In the genomic region with DNA sequence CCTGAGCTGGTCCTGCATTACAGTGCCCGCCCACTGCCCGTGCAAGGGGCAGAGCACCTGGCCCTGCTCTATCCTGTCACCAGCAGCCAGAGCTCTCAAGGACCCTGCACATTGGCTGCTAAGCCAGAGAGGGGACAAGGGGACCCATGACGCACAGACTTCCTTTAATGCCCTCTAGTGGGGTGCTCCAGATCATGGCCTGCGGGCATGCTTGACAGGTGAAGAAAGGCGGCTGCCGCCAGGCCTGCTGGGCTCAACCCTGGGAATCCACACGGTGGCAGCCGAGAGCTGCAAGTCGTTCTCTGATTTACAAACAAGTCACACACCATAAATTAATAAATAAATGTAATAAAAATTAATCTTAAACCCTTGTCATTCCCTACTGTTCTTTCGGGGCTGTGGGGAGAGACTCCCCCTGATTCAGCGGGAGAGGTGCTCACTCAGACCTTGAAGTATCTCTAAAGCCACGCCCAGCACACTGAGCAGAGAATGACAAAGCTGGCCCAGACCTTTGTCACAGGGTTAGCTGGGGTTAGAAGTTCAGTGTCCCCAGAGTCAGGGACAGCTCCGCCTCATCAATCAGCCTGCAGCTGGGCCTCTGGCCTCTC, we compare ENCODE assay signal across 8 mouse cellular contexts. TPM values are rescaled to one million over a fixed set of nuclear protein-coding genes. Genes with fewer than 3 reads are reported as not detected.
DNase-seq lines count a peak whose midpoint lies in the region; ATAC-seq and TF ChIP-seq lines count a peak whose summit lies in the region.

No protein-coding gene starts in this region.

- TF ChIP-seq CTCF in hindbrain, postnatal 0 days (IDR thresholded peaks at IDR 0.05; ENCODE audit: low read depth): peak; percentile 84

- H3K4me3 ChIP-seq in heart, embryonic 11.5 days (ENCODE audit: low read depth, low read length): no peak overlapping the region
- no peak overlapping the region for H3K4me3 ChIP-seq in hindbrain, postnatal 0 days (ENCODE audit: low read length)
- H3K4me3 ChIP-seq in midbrain, embryonic 10.5 days: peak overlapping the region; percentile 20

- no peaks in the 10 kb centered on the region for H3K36me3 ChIP-seq in heart, embryonic 11.5 days (ENCODE audit: control insufficient read depth, insufficient read depth, low read length)
- H3K36me3 ChIP-seq in hindbrain, postnatal 0 days (ENCODE audit: insufficient read depth, low read length): no peaks in the 10 kb centered on the region
- H3K36me3 ChIP-seq in midbrain, embryonic 10.5 days: peaks cover 33% of the 10 kb centered on the region

- no peak overlapping the region for H3K27ac ChIP-seq in heart, embryonic 11.5 days (ENCODE audit: low read depth, low read length)
- H3K27ac ChIP-seq in hindbrain, postnatal 0 days: peak overlapping the region; percentile 62
- H3K27ac ChIP-seq in midbrain, embryonic 10.5 days (replicated peaks): peak overlapping the region; percentile 63

- H3K9ac ChIP-seq in heart, embryonic 11.5 days (ENCODE audit: low read depth, low read length): no peak overlapping the region
- H3K9ac ChIP-seq in hindbrain, postnatal 0 days (replicated peaks; ENCODE audit: low read length): no peak overlapping the region

- 21% methylated on average over 13 of the region's 13 CpGs for WGBS in heart, embryonic 11.5 days (ENCODE audit: insufficient replicate concordance)
- WGBS in hindbrain, postnatal 0 days: 14% methylated on average over 13 of the region's 13 CpGs
- 19% methylated on average over 13 of the region's 13 CpGs for WGBS in midbrain, embryonic 10.5 days

- intact Hi-C loops in left cerebral cortex, postnatal 4 days (cut with DNase I): no loop called here

- H3K27me3 ChIP-seq in heart, embryonic 11.5 days (ENCODE audit: control insufficient read depth, insufficient read depth, low read length): peaks cover 7% of the 10 kb centered on the region; the same call in 1 of the 2 replicates
- no peaks in the 10 kb centered on the region for H3K27me3 ChIP-seq in hindbrain, postnatal 0 days (ENCODE audit: insufficient read depth, low read length)
- peaks cover 13% of the 10 kb centered on the region; the same call in 1 of the 2 replicates for H3K27me3 ChIP-seq in midbrain, embryonic 10.5 days (ENCODE audit: low read depth, poor library complexity, severe bottlenecking)

- H3K9me3 ChIP-seq in heart, embryonic 11.5 days (replicated peaks; ENCODE audit: control insufficient read depth, low read length): no peaks in the 10 kb centered on the region
- no peaks in the 10 kb centered on the region for H3K9me3 ChIP-seq in hindbrain, postnatal 0 days (ENCODE audit: low read length)
- no peaks in the 10 kb centered on the region for H3K9me3 ChIP-seq in midbrain, embryonic 10.5 days (replicated peaks)

- ATAC-seq in heart, embryonic 11.5 days (replicated peaks; ENCODE audit: insufficient number of reproducible peaks, low FRiP score, low TSS enrichment): no peak
- peak; percentile 76 for ATAC-seq in hindbrain, postnatal 0 days

- no peak overlapping the region; the same call in 1 of the 2 replicates for H3K4me2 ChIP-seq in heart, embryonic 11.5 days
- H3K4me2 ChIP-seq in hindbrain, postnatal 0 days (ENCODE audit: low read depth, low read length): no peak overlapping the region

- H3K4me1 ChIP-seq in heart, embryonic 11.5 days (ENCODE audit: control insufficient read depth, insufficient read depth, low read length): no peaks in the 10 kb centered on the region; the same call in 1 of the 2 replicates
- peaks cover 5% of the 10 kb centered on the region for H3K4me1 ChIP-seq in hindbrain, postnatal 0 days (ENCODE audit: insufficient read depth, low read length)
- H3K4me1 ChIP-seq in midbrain, embryonic 10.5 days: peaks cover 26% of the 10 kb centered on the region

- peak; percentile 69 to 90 for DNase-seq in heart, adult 18-20 months
- peak; percentile 90 for DNase-seq in cerebellum, adult 9-10 months
- peak; percentile 58 to 64 for DNase-seq in frontal cortex, postnatal 25 days (ENCODE audit: low spot score in 2 of 2)
- peak; percentile 90 for DNase-seq in hindbrain, postnatal 0 days (ENCODE audit: low spot score)
- peak; percentile 84 for DNase-seq in left cerebral cortex, postnatal 4 days
- DNase-seq in midbrain, embryonic 10.5 days (ENCODE audit: low spot score): peak; percentile 76
- DNase-seq in right cerebral cortex, postnatal 25 days: peak; percentile 66

RNA-seq across cellular contexts. Expression of a gene that starts 6.1 kb away (rescaled TPM):
- 1 to 10 TPM; 1.1 to 1.9 TPM for total RNA-seq in heart, adult 18-20 months (2021)
- 10.8 and 11.9 TPM in 2 replicates for polyA plus RNA-seq in heart, embryonic 11.5 days (2014; fragmentation: Nextera tagmentation; extraction: Ambion mirVana)
- total RNA-seq in hindbrain, postnatal 0 days (2014; rRNA removed): 233 and 250 TPM in 2 replicates
- 150 and 152 TPM in 2 replicates for polyA plus RNA-seq in hindbrain, postnatal 0 days (2015; fragmentation: Nextera tagmentation; extraction: Ambion mirVana)
- 100 to 1,000 TPM in 1 of 2 experiments, 10 to 100 TPM in 1; 99.6 to 101 TPM for total RNA-seq in left cerebral cortex, postnatal 4 days (2021)
- 68.4 and 103 TPM in 2 replicates for polyA plus RNA-seq in midbrain, embryonic 10.5 days (2016; fragmentation: Nextera tagmentation; extraction: Ambion mirVana)

RNA-seq across cellular contexts. Expression of a gene that starts 9.9 kb away (rescaled TPM):
- not detected for total RNA-seq in heart, adult 18-20 months (2021)
- 5.0 and 5.2 TPM in 2 replicates for polyA plus RNA-seq in heart, embryonic 11.5 days (2014; fragmentation: Nextera tagmentation; extraction: Ambion mirVana)
- 136 and 140 TPM in 2 replicates for total RNA-seq in hindbrain, postnatal 0 days (2014; rRNA removed)
- 178 and 193 TPM in 2 replicates for polyA plus RNA-seq in hindbrain, postnatal 0 days (2015; fragmentation: Nextera tagmentation; extraction: Ambion mirVana)
- 100 to 1,000 TPM; 110 to 119 TPM for total RNA-seq in left cerebral cortex, postnatal 4 days (2021)
- 78.4 and 95.0 TPM in 2 replicates for polyA plus RNA-seq in midbrain, embryonic 10.5 days (2016; fragmentation: Nextera tagmentation; extraction: Ambion mirVana)

RNA-seq across cellular contexts. Expression of a gene that starts 17.5 kb away (rescaled TPM):
- 1 to 10 TPM; 7.5 to 8.6 TPM for total RNA-seq in heart, adult 18-20 months (2021)
- polyA plus RNA-seq in heart, embryonic 11.5 days (2014; fragmentation: Nextera tagmentation; extraction: Ambion mirVana): 15.5 and 18.1 TPM in 2 replicates
- total RNA-seq in hindbrain, postnatal 0 days (2014; rRNA removed): 6.8 and 18.3 TPM in 2 replicates
- polyA plus RNA-seq in hindbrain, postnatal 0 days (2015; fragmentation: Nextera tagmentation; extraction: Ambion mirVana): 16.7 and 19.4 TPM in 2 replicates
- total RNA-seq in left cerebral cortex, postnatal 4 days (2021): 10 to 100 TPM; 16.7 to 18.2 TPM
- 31.0 and 34.0 TPM in 2 replicates for polyA plus RNA-seq in midbrain, embryonic 10.5 days (2016; fragmentation: Nextera tagmentation; extraction: Ambion mirVana)

RNA-seq across cellular contexts. Expression of a gene that starts 23.9 kb away (rescaled TPM):
- 1 to 10 TPM in 1 of 2 experiments, under 1 TPM in 1; 0.69 to 1.1 TPM for total RNA-seq in heart, adult 18-20 months (2021)
- 0.19 and 0.20 TPM in 2 replicates for polyA plus RNA-seq in heart, embryonic 11.5 days (2014; fragmentation: Nextera tagmentation; extraction: Ambion mirVana)
- 0.61 and 3.8 TPM in 2 replicates for total RNA-seq in hindbrain, postnatal 0 days (2014; rRNA removed)
- polyA plus RNA-seq in hindbrain, postnatal 0 days (2015; fragmentation: Nextera tagmentation; extraction: Ambion mirVana): 5.2 and 7.3 TPM in 2 replicates
- total RNA-seq in left cerebral cortex, postnatal 4 days (2021): 1 to 10 TPM; 4.9 to 5.9 TPM
- polyA plus RNA-seq in midbrain, embryonic 10.5 days (2016; fragmentation: Nextera tagmentation; extraction: Ambion mirVana): 2.1 and 2.3 TPM in 2 replicates

RNA-seq across cellular contexts. Expression of a gene that starts 27.1 kb away (rescaled TPM):
- 1 to 10 TPM; 2.4 TPM for total RNA-seq in heart, adult 18-20 months (2021)
- 3.6 and 4.1 TPM in 2 replicates for polyA plus RNA-seq in heart, embryonic 11.5 days (2014; fragmentation: Nextera tagmentation; extraction: Ambion mirVana)
- total RNA-seq in hindbrain, postnatal 0 days (2014; rRNA removed): 1.8 and 4.3 TPM in 2 replicates
- 5.6 and 6.8 TPM in 2 replicates for polyA plus RNA-seq in hindbrain, postnatal 0 days (2015; fragmentation: Nextera tagmentation; extraction: Ambion mirVana)
- total RNA-seq in left cerebral cortex, postnatal 4 days (2021): 1 to 10 TPM; 4.4 to 5.7 TPM
- 5.4 and 5.8 TPM in 2 replicates for polyA plus RNA-seq in midbrain, embryonic 10.5 days (2016; fragmentation: Nextera tagmentation; extraction: Ambion mirVana)

Comparison
In these comparisons a context has a peak if more than half of its experiments do, and no peak if none do; other contexts are left out.
1. RNA of a gene that starts 6.1 kb away (total RNA-seq): 233 to 250 TPM in hindbrain, postnatal 0 days and 99.6 to 101 TPM in left cerebral cortex, postnatal 4 days; 1.1 to 1.9 TPM in heart, adult 18-20 months; every median in the first group is over 10 times any median in the second.
2. RNA of a gene that starts 9.9 kb away (total RNA-seq): 136 to 140 TPM in hindbrain, postnatal 0 days and 110 to 119 TPM in left cerebral cortex, postnatal 4 days; not detected in heart, adult 18-20 months; every median in the first group is over 10 times any median in the second.
3. Peak in every context shown above with its lines, with median percentiles within 50 percentile points of each other: DNase-seq.